1 mouse cellular context compared by ENCODE assay signal in genomic region chr12:80813872-80814271, GRCm38 (mm10).
TF ChIP-seq lines count a peak whose summit lies in the region.

No protein-coding gene starts in this region.

TF ChIP-seq in MEL, 35 proteins besides CTCF, POLR2A, EP300 and RAD21 (continued from another document):
- TF ChIP-seq SIN3A (IDR thresholded peaks at IDR 0.05; ENCODE audit: low read length) = peak; percentile 78
- peak; percentile 84 for TF ChIP-seq GABPA (IDR thresholded peaks at IDR 0.05; ENCODE audit: low read depth, low read length)
- TF ChIP-seq MYB (IDR thresholded peaks at IDR 0.05; ENCODE audit: low read depth, low read length) = no peak
- TF ChIP-seq ETS1 (IDR thresholded peaks at IDR 0.05; ENCODE audit: low read depth, low read length) = peak; percentile 90
- no peak for TF ChIP-seq NRF1 (IDR thresholded peaks at IDR 0.05; ENCODE audit: insufficient read depth, low read depth, low read length, poor library complexity, severe bottlenecking)
- no peak for TF ChIP-seq TCF12 (IDR thresholded peaks at IDR 0.05; ENCODE audit: low read depth, low read length)
- TF ChIP-seq E2F4 (IDR thresholded peaks at IDR 0.05; ENCODE audit: borderline replicate concordance, low read depth, low read length) = no peak
- no peak for TF ChIP-seq MAZ (IDR thresholded peaks at IDR 0.05; ENCODE audit: low read depth, low read length)
- TF ChIP-seq MAX (IDR thresholded peaks at IDR 0.05; ENCODE audit: low read length) = no peak
- TF ChIP-seq USF2 (IDR thresholded peaks at IDR 0.05; ENCODE audit: borderline replicate concordance in 1 of 2, insufficient read depth in 1 of 2, low read depth in 1 of 2, low read length in 2 of 2) = no peak
- no peak for TF ChIP-seq MEF2A (IDR thresholded peaks at IDR 0.05; ENCODE audit: extremely low read depth, insufficient replicate concordance, low read depth, low read length, poor library complexity, severe bottlenecking)
- no peak; the same call in 1 of the 2 replicates for TF ChIP-seq MXI1 (IDR thresholded peaks at IDR 0.05; ENCODE audit: low read depth, low read length)
- TF ChIP-seq SMC3 (IDR thresholded peaks at IDR 0.05; ENCODE audit: low read depth, low read length) = no peak
- TF ChIP-seq ZMIZ1 (IDR thresholded peaks at IDR 0.05; ENCODE audit: low read depth, low read length) = no peak
- TF ChIP-seq ELF1 (IDR thresholded peaks at IDR 0.05; ENCODE audit: low read depth, low read length) = no peak
- peak; percentile 74 for TF ChIP-seq MAFK (IDR thresholded peaks at IDR 0.05; ENCODE audit: borderline replicate concordance, low read depth, low read length)
